Mouse (Mus musculus): ENCODE data around the gene Platr17.
"Not testable (repeated sequence)": the region's sequence is repeated elsewhere in the genome, so short reads cannot be mapped to it uniquely, and the experiment has no call there.

Gene Platr17

DNA sequence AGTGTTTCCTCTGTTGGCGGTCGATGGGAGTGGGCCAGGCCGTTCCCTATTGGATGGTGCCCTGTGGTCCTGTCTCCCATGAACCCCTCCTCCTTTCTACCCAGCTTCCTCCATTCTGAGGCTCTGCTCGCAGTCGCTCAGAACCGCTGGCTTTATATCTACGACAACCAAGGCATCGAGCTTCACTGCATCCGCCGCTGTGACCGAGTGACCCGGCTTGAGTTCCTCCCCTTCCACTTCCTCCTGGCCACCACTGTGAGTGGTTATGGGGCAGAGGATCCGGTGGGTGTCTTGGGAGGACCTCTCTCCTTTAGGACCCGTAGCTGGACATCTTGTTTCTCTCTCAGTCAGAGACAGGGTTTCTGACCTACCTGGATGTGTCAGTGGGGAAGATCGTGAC lies 38.5 kb downstream of the Platr17 start:
- DNase-seq (ENCODE audit: low spot score), result no peak

DNA sequence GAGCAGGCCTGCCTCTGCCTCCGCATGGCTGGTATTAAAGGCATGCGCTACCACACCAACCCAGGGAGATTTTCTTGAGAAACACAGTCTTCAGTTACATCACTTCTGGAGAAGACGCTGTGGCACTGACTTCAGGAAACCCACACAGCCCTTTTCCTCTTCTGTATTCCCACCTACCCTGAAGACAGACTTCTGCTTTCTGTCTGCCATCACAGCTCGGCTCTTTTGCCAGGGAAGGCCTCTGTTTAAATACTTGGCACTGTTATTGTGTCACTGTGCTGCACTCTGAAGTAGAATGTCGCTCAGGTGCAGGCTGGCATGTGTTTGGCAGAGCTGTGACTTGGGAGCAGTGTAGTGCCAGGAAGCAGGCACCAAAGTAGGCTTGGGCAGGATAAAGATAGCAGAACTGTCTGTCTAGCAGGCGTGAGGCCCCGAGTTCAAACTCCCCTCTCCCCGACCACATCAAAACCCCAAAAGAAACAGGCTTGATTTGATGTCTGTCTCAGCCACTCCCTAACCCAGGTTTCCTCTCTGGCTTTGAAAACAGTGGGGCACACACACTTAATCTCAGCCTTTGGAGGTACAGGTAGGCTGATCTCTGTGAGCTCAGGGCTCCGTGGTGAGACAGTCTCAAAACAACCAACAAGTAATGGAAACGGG lies 42.6 kb downstream of the Platr17 start:
- no peak for DNase-seq (ENCODE audit: low spot score)

- DNase-seq (ENCODE audit: low spot score), result no peak
Measured at GRCm38 (mm10) chr17:33948090-33948904, 43.4 kb downstream of the Platr17 start.

- DNase-seq (ENCODE audit: low spot score), result no peak
Measured at GRCm38 (mm10) chr17:33948905-33949537, 44.1 kb downstream of the Platr17 start.

DNA sequence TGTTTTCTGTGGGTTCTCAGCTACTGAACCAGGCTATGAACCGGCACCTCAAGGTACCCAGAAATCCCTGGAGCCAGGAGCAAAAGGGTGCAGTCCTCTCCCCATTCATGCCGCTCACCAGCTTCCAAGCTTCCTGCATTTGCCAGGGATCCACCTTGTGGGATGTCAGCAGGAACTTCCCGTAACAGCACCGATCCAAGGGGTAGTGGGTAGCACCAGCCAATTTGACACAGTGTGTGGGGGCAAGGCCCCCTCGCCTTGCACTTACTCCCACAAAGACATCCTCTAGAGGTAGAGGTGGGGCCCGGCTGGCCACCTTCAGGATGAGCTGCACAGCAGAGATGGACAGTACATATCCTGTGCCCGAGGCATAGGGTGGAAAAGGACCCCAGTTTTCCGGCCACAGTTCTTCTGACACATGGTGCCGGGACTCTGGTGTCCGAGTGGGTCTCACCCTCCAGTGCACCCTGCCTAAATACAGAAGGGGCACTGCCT lies 45.2 kb downstream of the Platr17 start:
- DNase-seq (ENCODE audit: low spot score), result no peak

DNA sequence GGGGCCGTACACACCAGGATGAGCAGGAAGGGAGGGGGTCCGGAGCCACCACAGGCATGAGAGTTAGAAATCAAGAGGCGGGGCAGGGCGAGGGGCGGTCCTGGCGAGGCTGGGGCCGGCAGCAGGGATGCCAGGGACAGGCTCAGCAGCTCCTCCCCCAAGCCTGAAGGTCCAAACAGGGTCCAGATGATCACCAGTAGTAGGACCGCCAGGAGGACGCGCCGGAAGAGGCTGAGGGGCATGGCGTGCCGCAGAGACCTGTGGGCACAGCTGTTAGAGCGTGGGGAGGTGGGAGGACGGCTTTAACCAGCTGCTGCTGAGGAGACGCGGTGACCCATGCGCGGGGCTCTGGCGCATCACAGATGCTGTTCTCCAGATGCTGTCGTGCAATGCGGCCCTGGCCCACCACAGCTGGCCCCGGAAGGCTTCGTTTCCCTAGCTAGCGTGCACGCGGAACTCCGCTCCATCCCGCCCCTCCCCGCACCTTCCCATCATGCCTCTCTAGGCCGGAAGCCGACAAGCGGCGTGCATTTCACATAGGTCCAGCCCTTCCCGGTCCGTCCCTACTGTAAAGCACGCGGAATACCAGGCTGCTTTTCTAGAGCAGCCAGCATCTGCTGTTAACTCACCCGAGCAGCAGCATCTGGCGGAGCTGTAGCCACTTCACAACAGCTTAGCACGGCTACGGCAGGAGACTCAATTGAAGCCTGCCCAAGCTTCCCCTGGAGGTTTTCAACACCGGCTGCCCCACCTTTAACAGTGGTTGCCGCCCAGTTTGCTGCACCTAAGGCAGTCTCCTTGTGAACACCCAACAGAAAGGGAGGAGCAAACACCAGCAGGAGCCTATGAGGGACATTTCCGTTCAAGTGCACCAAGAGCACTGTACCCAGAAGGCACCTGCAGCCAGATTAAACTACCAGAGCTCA lies 46.3 kb downstream of the Platr17 start, which contains the start of gene B3galt4:
TSS of gene B3galt4 (minus strand) at position 468 of the 926 bp plus-strand sequence.
- peak; percentile 82 for DNase-seq (ENCODE audit: low spot score)

DNA sequence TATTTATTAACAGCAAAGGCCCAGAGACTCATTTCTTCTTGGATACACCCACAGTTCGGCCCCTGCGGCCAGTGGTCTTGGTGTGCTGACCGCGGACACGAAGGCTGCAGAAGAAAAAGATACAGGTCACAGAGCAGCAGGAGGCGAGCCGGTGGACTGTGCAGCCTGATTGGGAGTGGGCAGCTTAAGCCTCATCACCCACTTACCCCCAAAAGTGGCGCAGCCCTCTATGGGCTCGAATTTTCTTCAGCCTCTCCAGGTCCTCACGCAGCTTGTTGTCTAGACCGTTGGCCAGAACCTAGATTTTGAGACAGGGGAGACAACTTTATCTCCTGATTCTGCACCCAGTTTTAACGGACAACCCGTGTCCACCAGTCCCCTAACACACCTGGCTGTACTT lies 47.1 kb downstream of the Platr17 start:
- DNase-seq (ENCODE audit: low spot score), result not testable (repeated sequence)

- no peak for DNase-seq (ENCODE audit: low spot score)
Measured at GRCm38 (mm10) chr17:33952879-33953278, 47.9 kb downstream of the Platr17 start.

- no peak for DNase-seq (ENCODE audit: low spot score)
Measured at GRCm38 (mm10) chr17:33953310-33953709, 48.4 kb downstream of the Platr17 start.

- DNase-seq (ENCODE audit: low spot score), result no peak
Measured at GRCm38 (mm10) chr17:33953961-33954565, 49.1 kb downstream of the Platr17 start.

DNA sequence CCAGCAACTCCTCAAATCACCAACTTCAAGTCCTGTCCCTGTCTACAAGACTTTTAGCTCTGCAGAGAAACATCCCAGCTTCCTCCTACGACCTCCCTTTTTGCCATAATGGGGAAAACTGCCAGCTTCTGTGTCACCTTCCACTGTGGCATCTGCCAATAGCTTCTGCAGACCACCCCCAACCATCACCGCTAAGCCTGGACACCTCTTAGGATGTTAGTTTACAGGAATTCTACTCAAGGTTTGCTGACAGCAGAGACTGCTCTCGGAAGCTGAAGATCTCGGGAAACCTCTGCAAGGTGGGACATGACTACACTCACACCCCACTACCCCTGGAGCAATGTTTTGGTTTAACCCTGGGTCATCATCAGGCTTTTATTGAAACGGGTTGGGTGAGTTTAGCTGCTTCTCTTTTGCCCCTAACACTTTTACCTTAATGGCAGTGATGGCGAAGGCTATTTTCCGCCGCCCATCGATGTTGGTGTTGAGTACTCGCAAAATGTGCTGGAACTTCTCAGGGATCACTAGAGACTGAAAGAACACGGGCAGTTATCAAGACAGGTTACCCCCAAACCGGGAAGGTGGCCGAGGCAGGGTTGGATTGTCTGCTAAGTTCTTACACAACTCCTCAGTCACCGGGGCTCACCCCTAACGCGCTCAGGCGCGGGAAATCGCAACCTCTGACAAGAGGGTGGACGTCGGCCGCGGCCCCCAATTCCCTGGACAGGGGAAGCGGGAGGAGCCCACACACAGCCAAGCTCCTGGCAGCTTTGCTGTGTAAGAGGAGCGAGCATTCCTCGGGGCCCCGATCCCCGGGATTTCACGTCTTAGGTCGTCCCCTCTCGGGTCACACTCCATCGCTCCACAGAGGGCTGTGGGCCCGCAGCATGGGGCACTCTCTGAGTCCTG lies 50.0 kb downstream of the Platr17 start:
- no peak for DNase-seq (ENCODE audit: low spot score)

GRCm38 (mm10) chr17:33955555-33956214 lies 50.8 kb downstream of the Platr17 start, which contains the start of the genes Vps52 and Rps18:
TSS of gene Vps52 (plus strand) at chr17:33955812.
TSS of gene Rps18 (minus strand) at chr17:33956001.
- peak; percentile 97 for DNase-seq (ENCODE audit: low spot score)

Measured in testis, postnatal 14 days (tissue).